In genomic region chr16:76386496-76386895, GRCm38 (mm10) we compare ENCODE assay signal across 17 mouse cellular contexts.
"Had no signal": no experiment of that assay in that cellular context is flagged by ENCODE, and none has a peak within 500 bp of the region (broad histone marks: within the 10 kb centered on the region; RNA-seq: fewer than 3 reads in every experiment).

No protein-coding gene starts in this region.

- ATAC-seq: intestine, embryonic 16.5 days had no signal

- H3K36me3 ChIP-seq: liver, embryonic 13.5 days; neural tube, embryonic 13.5 days had no signal

- H3K27me3 ChIP-seq: liver, embryonic 13.5 days; neural tube, embryonic 13.5 days had no signal

- H3K4me3 ChIP-seq: liver, embryonic 13.5 days; myocyte; neural tube, embryonic 13.5 days had no signal

- H3K9me3 ChIP-seq: liver, embryonic 13.5 days; neural tube, embryonic 13.5 days had no signal

- H3K27ac ChIP-seq: liver, embryonic 13.5 days; neural tube, embryonic 13.5 days; stomach, postnatal 0 days had no signal

- H3K9ac ChIP-seq: liver, embryonic 13.5 days; neural tube, embryonic 13.5 days had no signal

- H3K4me2 ChIP-seq: liver, embryonic 13.5 days; neural tube, embryonic 13.5 days had no signal

- H3K4me1 ChIP-seq: liver, embryonic 13.5 days; neural tube, embryonic 13.5 days had no signal

- DNase-seq: kidney, adult 2 months; kidney, postnatal 10 days; kidney, postnatal 36 days; left cerebral cortex, postnatal 4 days; liver, embryonic 13.5 days; lung, adult 2 months; lung, postnatal 14 days; lung, postnatal 4 days; right cerebral cortex, adult 18-20 months; right cerebral cortex, postnatal 14 days; right cerebral cortex, postnatal 4 days; thymus, adult 2 months; thymus, postnatal 14 days had no signal
